Comparison of ENCODE assay signal across 8 mouse cellular contexts in the genomic region with DNA sequence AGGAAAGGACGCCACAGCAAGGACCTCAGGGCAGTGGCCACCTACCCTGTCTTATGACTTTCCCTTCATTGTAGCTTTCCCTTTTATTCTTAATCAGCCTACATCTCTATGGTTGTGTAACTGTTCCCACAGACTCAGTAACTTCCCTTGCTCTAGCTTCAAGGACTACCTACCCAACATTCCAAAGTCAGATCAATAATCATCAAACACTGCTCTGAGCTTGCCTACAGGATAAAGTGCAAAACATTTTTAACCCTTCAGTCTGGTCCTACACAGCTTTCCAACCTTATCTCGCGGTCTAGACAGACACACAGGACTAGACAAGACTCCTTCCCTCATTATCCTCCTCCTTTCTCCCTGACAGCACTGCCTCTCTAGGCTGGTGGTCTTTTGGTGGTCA. TPM values are rescaled to one million over a fixed set of nuclear protein-coding genes. Genes with fewer than 3 reads are reported as not detected.
A peak's percentile ranks its signal among the peaks of the same experiment; 100 is the strongest.
DNase-seq lines count a peak whose midpoint lies in the region; ATAC-seq lines count a peak whose summit lies in the region.

No protein-coding gene starts in this region.

- H3K4me2 ChIP-seq in kidney, embryonic 15.5 days: peak overlapping the region; percentile 73
- peak overlapping the region; percentile 63 for H3K4me2 ChIP-seq in hindbrain, embryonic 15.5 days
- peak overlapping the region; percentile 76 for H3K4me2 ChIP-seq in midbrain, embryonic 15.5 days

- H3K9me3 ChIP-seq in kidney, embryonic 15.5 days (replicated peaks): no peaks in the 10 kb centered on the region
- no peaks in the 10 kb centered on the region for H3K9me3 ChIP-seq in hindbrain, embryonic 15.5 days
- no peaks in the 10 kb centered on the region for H3K9me3 ChIP-seq in midbrain, embryonic 15.5 days

- H3K4me3 ChIP-seq in kidney, embryonic 15.5 days (replicated peaks): peak overlapping the region; percentile 82
- H3K4me3 ChIP-seq in hindbrain, embryonic 15.5 days: peak overlapping the region; percentile 84
- peak overlapping the region; percentile 82 for H3K4me3 ChIP-seq in midbrain, embryonic 15.5 days

- peak; percentile 10 for ATAC-seq in kidney, embryonic 15.5 days (replicated peaks; ENCODE audit: low FRiP score)
- ATAC-seq in hindbrain, embryonic 15.5 days (ENCODE audit: low FRiP score, low read depth): no peak; the same call in 1 of the 2 replicates
- peak; percentile 23; the same call in 1 of the 2 replicates for ATAC-seq in midbrain, embryonic 15.5 days (replicated peaks)
- no peak for ATAC-seq in inflammation-experienced regulatory T-cells, adult 6 months

- H3K27ac ChIP-seq in kidney, embryonic 15.5 days: peak overlapping the region; percentile 89
- peak overlapping the region; percentile 90 for H3K27ac ChIP-seq in hindbrain, embryonic 15.5 days (replicated peaks)
- H3K27ac ChIP-seq in midbrain, embryonic 15.5 days: peak overlapping the region; percentile 91; the same call in 1 of the 2 replicates

- WGBS in kidney, embryonic 15.5 days: 4% methylated on average over 3 of the region's 3 CpGs
- 1% methylated on average over 3 of the region's 3 CpGs for WGBS in hindbrain, embryonic 15.5 days
- 2% methylated on average over 3 of the region's 3 CpGs for WGBS in midbrain, embryonic 15.5 days

- no peaks in the 10 kb centered on the region for H3K36me3 ChIP-seq in kidney, embryonic 15.5 days
- H3K36me3 ChIP-seq in hindbrain, embryonic 15.5 days: no peaks in the 10 kb centered on the region
- H3K36me3 ChIP-seq in midbrain, embryonic 15.5 days (replicated peaks): no peaks in the 10 kb centered on the region

- intact Hi-C loops in left cerebral cortex, postnatal 36 days (cut with DNase I): no loop called here

- no peak for DNase-seq in kidney, postnatal 4 days
- peak; percentile 54 for DNase-seq in c-Kit-positive CD71-positive TER-119-positive erythroid progenitor cells, embryonic 14.5 days (ENCODE audit: low spot score)
- no peak for DNase-seq in urinary bladder, adult 18-20 months (ENCODE audit: low spot score in 2 of 2)
- no peak for DNase-seq in left cerebral cortex, postnatal 36 days (ENCODE audit: low spot score in 2 of 2)

- H3K27me3 ChIP-seq in kidney, embryonic 15.5 days: no peaks in the 10 kb centered on the region
- H3K27me3 ChIP-seq in hindbrain, embryonic 15.5 days: no peaks in the 10 kb centered on the region
- H3K27me3 ChIP-seq in midbrain, embryonic 15.5 days (replicated peaks): no peaks in the 10 kb centered on the region

- peaks cover 35% of the 10 kb centered on the region for H3K4me1 ChIP-seq in kidney, embryonic 15.5 days
- peaks cover 33% of the 10 kb centered on the region for H3K4me1 ChIP-seq in hindbrain, embryonic 15.5 days (replicated peaks)
- peaks cover 30% of the 10 kb centered on the region for H3K4me1 ChIP-seq in midbrain, embryonic 15.5 days

- H3K9ac ChIP-seq in kidney, embryonic 15.5 days: peak overlapping the region; percentile 52
- H3K9ac ChIP-seq in hindbrain, embryonic 15.5 days: peak overlapping the region; percentile 80
- peak overlapping the region; percentile 77 for H3K9ac ChIP-seq in midbrain, embryonic 15.5 days

RNA-seq across cellular contexts. Expression of a gene that starts 0.7 kb away (rescaled TPM):
- polyA plus RNA-seq in kidney, embryonic 15.5 days (2015; fragmentation: Nextera tagmentation; extraction: Ambion mirVana): 27.0 and 27.3 TPM in 2 replicates
- polyA plus RNA-seq in hindbrain, embryonic 15.5 days (2015; fragmentation: Nextera tagmentation; extraction: Ambion mirVana): 26.5 and 26.7 TPM in 2 replicates
- polyA plus RNA-seq in midbrain, embryonic 15.5 days (2015; fragmentation: Nextera tagmentation; extraction: Ambion mirVana): 25.7 and 25.8 TPM in 2 replicates
- total RNA-seq in left cerebral cortex, postnatal 36 days (2021): 10 to 100 TPM; 47.6 to 48.2 TPM
- 1 to 10 TPM; 6.5 to 8.7 (median 8.4) TPM for polyA plus RNA-seq in inflammation-experienced regulatory T-cells, adult 6 months (2017; shearing (Covaris generic))

Comparison
In these comparisons a context has a peak if more than half of its experiments do, and no peak if none do; other contexts are left out.
1. ATAC-seq: peak in kidney, embryonic 15.5 days (single experiment) and midbrain, embryonic 15.5 days (single experiment); none in hindbrain, embryonic 15.5 days (single experiment) and inflammation-experienced regulatory T-cells, adult 6 months (single experiment).
2. Peak in every context shown above with its lines, with median percentiles within 50 percentile points of each other: H3K27ac ChIP-seq, H3K4me2 ChIP-seq, H3K4me3 ChIP-seq and H3K9ac ChIP-seq.